8 mouse cellular contexts compared by ENCODE assay signal in genomic region chr1:92473165-92474041, GRCm38 (mm10). TPM values are rescaled to one million over a fixed set of nuclear protein-coding genes. Genes with fewer than 3 reads are reported as not detected.
A peak's percentile ranks its signal among the peaks of the same experiment; 100 is the strongest.
DNase-seq lines count a peak whose midpoint lies in the region; ATAC-seq lines count a peak whose summit lies in the region.

Gene Ndufa10 (minus strand): TSS chr1:92473860.

- H3K4me3 ChIP-seq in hindbrain, embryonic 12.5 days = peak within 1 kb of the TSS; percentile 97

- peak; percentile 98 for DNase-seq in NIH3T3 (ENCODE audit: low read depth)
- DNase-seq in cerebellum, postnatal 10 days = peak; percentile 98 to 99
- peak; percentile 83 to 91 for DNase-seq in frontal cortex, postnatal 10 days (ENCODE audit: low spot score in 2 of 2)
- peak; percentile 93 to 95 for DNase-seq in layer of hippocampus, postnatal 14 days (ENCODE audit: low spot score in 2 of 2)
- peak; percentile 98 for DNase-seq in lung, postnatal 14 days
- peak; percentile 92 for DNase-seq in retina, adult 2 months (ENCODE audit: low read depth, low spot score)
- peak; percentile 91 to 96 for DNase-seq in thymus, postnatal 36 days

- H3K27me3 ChIP-seq in hindbrain, embryonic 12.5 days = peaks cover 3% of the 10 kb centered on the region

- H3K9me3 ChIP-seq in hindbrain, embryonic 12.5 days (replicated peaks) = no peaks in the 10 kb centered on the region

- H3K27ac ChIP-seq in hindbrain, embryonic 12.5 days = peak within 1 kb of the TSS; percentile 74

- 1% methylated on average over 67 of the region's 67 CpGs for WGBS in hindbrain, embryonic 12.5 days

- peaks cover 9% of the 10 kb centered on the region for H3K4me1 ChIP-seq in hindbrain, embryonic 12.5 days

- peak within 1 kb of the TSS; percentile 97 for H3K9ac ChIP-seq in hindbrain, embryonic 12.5 days

- H3K36me3 ChIP-seq in hindbrain, embryonic 12.5 days = peaks cover 25% of the 10 kb centered on the region

- peak; percentile 94 for ATAC-seq in hindbrain, embryonic 12.5 days (ENCODE audit: low FRiP score)

- peak within 1 kb of the TSS; percentile 76 for H3K4me2 ChIP-seq in hindbrain, embryonic 12.5 days (replicated peaks)

RNA-seq across cellular contexts. Expression of gene Ndufa10, which starts in this region (rescaled TPM):
- polyA plus RNA-seq in hindbrain, embryonic 12.5 days (2016; fragmentation: Nextera tagmentation; extraction: Ambion mirVana) = 211 and 248 TPM in 2 replicates
- total RNA-seq in layer of hippocampus, postnatal 14 days (2021) = 100 to 1,000 TPM; 261 to 268 TPM

Comparison
In these comparisons a context has a peak if more than half of its experiments do, and no peak if none do; other contexts are left out.
1. Peak in every context shown above with its lines: DNase-seq, ATAC-seq, H3K4me3 ChIP-seq and H3K27ac ChIP-seq.